Mouse (Mus musculus) inflammation-experienced regulatory T-cells, adult 6 months (primary cell): ENCODE measurements around the gene Auts2. TPM values are rescaled to one million over a fixed set of nuclear protein-coding genes. Genes with fewer than 3 reads are reported as not detected.

Source experiments
- ATAC-seq: one replicate; pipeline ENCODE4 v1.8.0; 2017
- polyA plus RNA-seq, 3 experiments: library from polyadenylated mRNA; unstranded; fragments of 100-300 nt; shearing (Covaris generic); gene quantifications; one replicate each; pipeline ENCODE4 v1.2.1; 2017

Auts2 gene
- polyA plus RNA-seq, 3 experiments from 2014 or later: not detected

DNA sequence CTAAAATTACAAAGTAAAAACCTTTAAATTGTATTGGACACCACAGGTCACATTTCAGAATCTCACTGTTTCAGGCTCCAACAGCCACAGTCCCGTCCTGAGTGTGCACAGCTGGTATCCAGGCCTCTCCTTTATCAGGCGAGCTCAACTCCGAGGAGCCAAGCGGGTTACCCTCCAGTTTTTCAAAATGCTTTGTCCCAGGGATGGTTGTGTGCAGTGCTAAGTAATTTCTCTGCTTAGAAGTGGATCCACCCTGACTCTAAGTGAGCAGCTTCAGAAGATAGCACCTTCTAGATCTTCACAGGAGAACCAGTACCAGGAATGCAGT is 381.0 kb downstream of the Auts2 start:
- no peak for ATAC-seq

DNA sequence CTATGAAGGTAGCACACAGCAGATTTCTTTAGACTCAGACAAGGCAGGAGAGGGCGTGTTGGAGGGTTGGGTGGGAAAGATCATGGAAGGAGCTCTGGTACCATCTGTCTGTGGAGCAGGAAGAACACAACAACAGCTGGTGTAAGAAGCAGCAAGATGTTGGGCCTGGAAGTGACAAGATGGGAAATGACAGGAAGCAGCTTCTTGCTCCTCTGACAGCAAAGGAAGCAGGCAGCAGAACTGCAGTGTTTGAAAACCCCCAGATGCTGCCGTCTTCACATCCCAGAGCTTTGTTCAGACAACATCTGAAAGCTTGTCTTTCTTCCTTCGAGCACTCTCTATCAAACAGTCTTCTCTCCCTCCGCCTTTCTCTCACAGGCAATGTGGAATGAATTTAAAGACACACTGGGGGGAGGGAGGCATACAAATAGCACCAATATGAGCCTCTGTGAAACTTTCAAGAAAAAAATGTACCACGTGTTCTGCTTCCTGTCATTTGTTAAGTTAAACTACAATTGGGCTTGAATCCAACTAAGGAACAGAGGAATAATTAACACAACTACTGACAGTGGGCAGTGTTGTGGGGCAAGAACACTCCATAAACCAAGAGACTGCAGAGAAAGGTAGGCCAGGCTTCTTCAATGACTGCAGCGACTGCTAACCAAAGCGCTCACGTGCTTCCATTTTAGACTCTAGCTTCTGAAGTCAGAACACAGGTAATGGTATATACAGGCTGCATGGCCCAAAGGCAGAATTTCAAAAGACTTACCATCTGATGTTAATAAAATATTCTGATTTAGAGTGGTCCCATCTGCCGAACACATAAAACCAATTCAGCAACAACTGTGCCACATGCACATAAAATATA is 381.6 kb downstream of the Auts2 start:
- no peak for ATAC-seq

DNA sequence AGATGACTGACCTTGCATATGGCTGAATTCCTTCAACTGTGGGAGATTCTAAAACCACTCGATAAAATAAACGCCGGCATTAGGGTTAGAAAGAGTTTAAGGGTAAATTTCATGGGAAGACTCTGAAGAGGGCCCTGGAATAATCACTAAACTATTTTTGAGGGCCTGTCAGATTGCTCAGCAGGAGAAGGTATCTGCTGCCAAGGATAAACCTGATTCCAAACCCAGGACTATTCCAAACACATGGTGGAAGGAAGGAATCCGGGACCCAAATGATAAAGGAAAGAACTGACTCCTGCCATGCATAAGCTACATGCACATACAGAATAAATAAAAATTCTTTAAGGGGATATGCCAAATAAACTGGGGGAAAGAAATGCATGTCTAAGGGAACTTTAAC is 399.0 kb downstream of the Auts2 start:
- no peak for ATAC-seq

DNA sequence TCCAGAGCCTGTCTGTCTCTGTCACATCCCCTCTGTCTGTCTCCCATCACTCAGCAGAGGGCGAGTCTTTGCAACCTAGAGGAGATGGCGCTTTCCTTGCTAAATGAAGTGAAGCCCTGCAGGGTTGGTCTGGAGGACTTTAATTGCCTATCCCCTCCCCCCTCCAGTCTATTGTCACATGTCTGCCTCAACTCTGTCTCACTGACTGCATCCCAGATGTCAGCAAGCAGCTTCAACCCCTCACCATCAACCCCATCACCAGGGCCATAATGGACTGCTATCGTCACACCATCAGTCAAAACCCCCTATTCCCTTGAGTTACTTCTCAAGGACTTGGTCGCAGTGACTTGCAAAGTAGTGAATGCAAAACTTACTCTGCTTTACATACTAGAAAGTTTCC is 402.3 kb downstream of the Auts2 start:
- no peak for ATAC-seq

DNA sequence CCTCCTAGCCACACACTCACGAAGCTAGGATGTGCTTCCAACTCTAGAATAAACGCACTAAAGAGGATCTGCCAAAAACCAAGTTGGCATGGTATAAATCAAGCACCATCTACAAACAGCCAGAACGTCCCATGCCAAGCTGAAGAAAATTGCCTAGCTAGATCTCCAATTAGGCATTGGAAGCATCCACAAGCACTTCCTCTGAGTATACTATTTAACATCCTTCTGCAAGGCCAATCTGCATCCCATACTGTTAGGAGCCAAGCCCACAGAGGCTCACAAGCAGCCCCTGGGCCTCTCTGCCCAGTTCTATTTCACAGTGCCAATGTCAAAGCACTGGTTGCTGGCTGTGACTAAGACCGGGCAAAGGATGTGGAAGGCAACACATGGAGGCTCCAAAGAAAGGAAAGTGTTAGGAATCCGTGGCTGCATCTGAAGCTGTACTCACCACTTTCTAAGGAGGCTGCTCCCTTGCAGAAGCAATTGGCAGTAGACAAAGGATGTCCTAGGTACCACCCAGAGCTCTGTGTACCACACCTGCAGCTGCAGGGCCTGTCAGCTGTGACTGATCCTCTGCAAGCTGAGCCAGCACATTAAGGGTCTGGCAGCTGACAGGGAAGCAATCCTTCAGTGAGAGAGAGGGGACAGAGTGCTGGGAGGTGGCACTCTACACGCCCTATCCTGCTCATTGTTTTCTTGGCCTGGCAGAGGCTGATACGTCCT is 407.0 kb downstream of the Auts2 start:
- no peak for ATAC-seq

DNA sequence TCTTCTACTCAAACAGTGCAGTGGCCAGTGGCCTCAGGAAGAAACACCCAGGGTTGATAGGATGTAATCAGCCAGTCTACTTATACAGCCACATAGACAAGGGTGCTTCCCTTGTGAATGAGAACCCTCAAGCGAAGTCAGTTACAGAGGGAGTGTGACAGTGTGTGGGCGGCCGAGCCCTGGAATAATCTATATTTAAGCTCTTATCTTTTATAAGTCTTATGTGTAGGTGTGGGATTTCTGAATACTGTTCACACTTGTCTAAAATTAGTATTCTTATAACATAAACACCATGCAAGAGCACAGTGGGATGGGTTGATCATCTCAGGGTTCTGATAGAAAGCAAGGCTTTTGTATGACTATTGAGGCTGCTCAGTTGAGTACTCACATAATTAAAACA is 411.2 kb downstream of the Auts2 start:
- no peak for ATAC-seq

DNA sequence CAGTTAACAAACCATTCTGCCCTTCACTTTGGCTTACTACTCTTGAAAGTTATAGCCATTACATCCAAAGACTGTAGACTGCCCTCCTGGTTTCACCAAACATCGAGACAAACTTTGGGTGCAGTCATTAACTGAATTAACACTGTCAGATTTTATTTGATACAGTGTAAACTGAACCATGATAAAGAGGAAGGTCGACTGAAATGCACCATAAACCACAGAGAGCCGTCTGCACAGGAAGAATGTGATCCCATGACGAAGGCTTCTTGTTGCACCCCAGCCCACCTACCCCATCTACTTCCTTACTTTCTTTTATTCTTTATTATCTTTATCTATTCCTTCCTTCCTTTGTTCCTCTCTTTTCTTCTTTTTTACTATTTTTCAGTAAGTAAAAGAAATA is 412.6 kb downstream of the Auts2 start:
- ATAC-seq: no peak

DNA sequence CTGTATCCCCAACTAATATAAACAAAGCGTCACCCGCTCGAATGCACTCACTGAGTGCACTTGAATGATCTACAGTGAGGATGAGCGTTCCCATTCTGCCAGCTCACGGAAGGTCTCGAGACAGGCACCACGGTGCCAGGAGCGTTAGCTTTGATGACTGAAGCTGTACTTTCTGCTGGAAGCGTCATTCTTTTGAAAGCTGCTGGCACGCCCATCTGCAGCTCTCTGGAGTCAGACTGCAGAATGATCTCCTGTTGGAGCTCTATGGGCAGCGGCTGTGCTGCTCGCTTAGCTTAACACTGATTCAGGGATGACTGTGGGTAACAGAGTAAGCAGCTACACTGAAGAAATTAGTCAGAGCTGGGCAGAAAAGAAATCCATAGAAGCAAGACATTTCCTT is 416.5 kb downstream of the Auts2 start:
- ATAC-seq: no peak

DNA sequence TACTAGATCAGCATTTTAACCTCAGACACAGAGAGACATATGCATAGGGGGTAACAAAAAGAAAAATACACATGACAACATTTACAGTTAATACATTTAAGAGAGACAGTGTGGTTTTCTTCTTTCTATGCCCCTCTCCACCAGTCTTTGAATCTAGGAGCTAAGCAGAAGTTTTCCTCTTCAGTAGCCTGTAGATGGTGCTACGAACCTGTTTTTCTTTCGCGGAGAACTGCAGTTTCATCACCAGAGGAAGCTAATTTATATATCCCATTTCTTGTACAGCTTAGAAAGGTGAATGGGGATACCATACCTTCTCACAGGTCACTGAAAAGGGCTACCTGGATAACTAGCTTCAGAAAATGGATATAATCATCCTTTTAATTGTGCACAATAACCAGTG is 427.5 kb downstream of the Auts2 start:
- no peak for ATAC-seq

DNA sequence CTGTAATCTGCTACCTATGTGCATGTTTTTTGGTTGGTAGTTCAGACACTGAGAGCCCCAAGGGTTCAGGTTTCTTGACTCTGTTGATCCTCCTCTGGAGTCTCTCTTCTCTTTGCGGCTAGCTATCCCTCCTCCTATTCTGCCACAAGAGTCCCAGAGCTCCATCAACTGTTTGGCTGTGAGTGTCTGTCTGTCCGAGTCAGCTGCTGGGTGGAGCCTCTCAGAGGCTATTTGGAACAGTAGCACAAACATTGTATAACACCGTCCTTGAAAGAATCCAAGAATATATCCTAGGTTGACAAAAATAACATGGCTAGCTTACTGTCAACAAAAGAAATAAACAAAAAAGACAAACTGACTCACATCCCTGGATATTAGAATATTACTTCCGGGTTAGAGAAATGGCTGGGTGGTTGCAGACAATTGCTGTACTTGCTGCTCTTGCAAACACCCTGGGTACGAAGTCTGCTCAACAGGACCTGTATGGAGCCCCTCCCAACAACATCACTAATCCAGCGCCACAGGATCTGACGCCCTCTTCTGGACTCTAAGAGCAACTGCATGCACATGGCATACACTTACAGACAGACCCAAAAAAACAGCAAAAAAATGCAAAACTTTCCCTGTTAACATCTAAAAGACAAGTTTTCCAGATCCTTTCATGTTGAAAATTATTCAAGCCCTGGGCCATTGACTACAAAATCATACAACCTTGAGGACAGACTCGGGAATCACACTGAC is 428.4 kb downstream of the Auts2 start:
- ATAC-seq: no peak

DNA sequence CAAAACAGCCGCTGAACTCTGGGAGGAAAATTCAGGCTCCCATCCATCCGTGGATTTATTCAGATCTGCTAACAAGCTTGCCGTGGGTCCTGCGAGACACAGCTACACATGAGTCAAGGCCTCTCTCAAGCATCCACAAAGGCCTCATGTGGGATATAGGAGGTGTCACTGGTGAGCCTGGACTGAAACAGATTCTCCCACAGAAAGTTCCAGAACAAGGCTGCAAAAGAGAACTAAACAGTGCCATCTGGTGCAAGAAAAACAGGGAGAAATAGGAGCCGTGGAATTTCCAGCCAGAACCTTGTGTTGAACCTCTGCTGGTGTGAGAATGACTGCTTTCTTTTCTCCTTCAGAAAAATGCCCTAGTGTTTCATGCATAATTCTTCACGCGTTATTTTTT is 429.7 kb downstream of the Auts2 start:
- ATAC-seq: no peak

DNA sequence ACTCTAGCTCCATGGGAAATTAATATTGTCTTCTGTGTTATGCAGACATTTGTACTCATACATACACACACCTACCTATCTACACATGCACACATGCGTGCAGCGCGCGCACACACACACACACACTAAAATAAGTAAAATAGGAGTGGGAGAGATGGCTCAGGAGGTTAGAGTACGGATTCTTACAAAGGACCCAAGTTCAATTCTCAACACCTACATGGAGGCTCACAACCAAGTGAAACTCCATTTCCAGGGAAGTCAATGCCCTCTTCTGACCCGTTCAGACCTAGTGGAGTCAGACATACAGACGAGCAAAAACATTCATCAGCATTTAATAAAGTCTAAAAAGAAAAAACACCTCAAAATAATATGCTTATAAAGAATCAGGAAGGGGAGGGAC is 430.5 kb downstream of the Auts2 start:
- no peak for ATAC-seq

DNA sequence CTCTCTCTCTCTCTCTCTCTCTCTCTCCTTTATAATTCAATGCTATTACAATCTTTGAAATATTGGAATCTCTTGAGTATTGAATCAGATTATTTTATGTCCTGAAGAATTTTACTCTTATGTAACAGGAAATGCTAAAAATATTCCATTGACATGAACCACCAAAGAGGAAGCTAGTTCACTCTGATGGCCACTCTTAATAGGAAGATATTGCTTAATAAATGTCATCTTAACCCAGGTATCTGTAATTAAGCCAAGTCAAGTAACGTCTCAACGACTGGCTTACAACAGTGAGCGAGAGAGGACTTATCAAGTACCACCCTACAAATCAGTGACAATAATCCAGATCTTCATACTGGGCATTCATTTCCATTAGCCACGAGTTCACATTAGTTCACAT is 440.7 kb downstream of the Auts2 start:
- no peak for ATAC-seq

DNA sequence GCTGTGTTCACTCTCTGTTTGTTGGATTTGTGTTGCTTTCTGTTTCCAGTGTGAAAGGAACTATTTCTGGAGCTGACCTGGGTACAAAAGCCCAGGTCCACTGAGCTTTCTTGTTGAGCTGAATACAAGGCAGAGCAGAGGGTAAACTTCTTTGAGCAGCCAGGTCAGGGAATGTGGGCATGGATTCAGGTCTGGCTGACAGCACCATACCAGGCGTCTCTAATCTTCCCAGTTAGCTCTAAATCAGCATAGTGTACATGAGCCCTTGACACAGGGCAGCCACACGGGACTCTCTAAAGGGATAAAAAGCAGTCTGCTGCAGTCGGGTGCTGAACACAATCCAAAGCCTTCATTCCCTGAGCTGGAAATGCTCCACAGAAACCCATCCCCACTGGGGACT is 444.7 kb downstream of the Auts2 start:
- ATAC-seq: no peak

DNA sequence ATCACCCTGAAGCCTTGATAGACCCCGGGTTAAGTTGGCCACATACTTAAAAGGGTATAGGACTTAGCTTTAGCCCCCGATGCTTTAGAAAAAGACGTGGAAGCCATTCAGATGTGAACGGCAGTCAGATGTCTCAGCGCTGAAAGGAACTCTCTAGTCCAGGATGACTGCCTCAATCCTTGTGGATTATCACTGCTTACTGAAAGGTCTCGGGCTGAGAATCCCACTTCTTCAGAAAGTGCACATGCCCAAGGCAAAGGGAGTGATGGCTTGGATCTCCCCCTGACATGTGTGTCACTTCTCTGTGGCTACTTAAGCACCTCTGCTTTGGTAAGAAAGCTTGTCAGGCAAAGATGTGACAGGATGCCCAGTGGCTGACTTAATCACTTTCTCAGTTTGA is 450.4 kb downstream of the Auts2 start:
- no peak for ATAC-seq

DNA sequence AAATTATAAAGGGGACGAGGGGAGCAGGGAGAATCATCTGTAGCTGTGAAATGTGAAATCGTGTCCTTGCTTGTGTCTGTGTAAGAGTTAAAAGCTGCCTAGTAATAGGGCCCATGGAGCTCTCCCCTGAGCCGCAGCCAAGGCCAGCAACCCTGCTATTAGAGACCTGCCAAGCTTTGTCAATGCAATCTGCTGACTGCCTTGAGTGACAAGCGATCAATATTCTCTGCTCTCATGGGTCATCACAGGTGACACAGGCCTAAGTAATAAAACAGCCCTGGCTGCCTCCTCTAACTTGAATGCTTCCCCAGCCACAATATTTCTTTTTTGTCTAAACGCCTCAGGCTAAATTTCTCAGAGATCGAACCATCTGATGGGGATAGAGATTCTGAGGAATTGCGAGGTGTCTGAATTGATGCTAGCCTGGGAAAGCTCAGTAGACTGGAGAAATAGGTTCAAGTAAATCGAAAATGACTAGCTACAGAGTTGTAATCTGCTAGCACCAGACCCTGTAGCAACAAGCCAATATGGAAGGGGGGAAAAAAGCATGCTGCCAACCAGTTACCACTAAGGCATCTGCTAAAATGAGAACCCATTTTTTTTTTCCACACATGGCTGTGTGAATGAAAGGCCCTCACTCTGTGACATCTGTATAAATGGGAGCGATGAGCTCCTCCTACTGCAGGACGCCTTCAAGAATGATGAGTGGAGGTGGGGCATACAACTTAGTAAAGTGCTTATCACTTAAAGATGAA is 453.5 kb downstream of the Auts2 start:
- ATAC-seq: no peak

DNA sequence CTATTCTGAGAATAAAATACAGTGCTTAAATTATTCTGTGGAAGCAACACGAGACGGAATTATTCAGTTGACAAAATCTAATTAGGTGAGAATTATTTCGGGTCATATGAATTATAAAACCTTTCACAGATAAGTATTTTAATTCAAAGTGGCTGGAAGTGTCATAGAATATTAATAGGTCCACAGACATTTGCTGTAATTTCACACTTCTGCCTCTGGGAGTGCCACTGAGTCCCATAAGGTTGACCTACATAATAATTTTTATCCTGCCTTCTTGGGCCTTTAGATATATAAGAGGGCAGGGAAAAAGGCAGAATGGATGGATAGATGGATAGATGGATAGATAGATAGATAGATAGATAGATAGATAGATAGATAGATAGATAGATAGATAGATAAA is 454.6 kb downstream of the Auts2 start:
- no peak for ATAC-seq

DNA sequence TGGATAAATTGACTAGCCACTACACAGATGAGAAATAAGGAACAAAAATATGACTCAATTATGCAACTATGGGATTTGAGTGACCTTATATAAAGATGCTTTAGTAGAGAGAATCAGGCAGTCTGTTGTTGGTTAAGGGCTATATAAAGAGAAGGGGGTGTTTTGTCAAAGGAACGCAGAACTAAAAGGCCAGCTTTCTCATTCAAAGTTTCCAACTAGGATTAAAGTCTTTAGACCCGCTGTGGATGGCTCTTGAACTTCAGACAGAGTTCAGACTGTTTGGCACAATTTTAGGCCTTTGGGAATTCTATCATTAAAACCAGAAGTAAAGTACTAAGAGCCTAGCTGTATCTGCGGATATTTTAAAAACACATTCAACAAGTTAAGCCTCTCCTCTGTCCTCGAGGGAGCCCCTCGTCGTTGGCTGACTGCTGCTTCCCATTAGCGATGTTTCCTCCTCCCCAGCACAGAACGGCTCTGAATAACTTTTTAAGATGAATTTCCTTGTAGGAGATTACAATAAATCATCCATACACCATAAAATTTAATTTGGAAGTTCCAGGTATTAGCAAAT is 459.3 kb downstream of the Auts2 start:
- no peak for ATAC-seq

DNA sequence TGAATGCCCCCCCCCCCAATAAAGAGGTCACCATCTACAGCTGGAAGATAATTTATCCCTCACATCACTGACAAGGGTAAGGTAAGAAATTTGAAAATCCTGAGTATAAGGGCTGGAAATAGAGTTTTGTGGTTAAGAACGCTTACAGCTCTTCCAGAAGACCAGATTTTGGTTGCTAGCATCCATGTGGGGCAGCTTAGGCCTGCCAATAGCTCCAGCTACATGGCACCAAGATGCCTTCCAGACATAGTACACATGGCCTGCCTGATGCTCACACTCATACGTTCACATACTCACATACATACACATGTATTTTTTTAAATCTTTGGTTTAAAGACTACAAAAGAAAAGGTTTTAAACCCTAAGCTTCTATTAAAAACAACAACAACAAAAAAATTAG is 467.2 kb downstream of the Auts2 start:
- no peak for ATAC-seq

DNA sequence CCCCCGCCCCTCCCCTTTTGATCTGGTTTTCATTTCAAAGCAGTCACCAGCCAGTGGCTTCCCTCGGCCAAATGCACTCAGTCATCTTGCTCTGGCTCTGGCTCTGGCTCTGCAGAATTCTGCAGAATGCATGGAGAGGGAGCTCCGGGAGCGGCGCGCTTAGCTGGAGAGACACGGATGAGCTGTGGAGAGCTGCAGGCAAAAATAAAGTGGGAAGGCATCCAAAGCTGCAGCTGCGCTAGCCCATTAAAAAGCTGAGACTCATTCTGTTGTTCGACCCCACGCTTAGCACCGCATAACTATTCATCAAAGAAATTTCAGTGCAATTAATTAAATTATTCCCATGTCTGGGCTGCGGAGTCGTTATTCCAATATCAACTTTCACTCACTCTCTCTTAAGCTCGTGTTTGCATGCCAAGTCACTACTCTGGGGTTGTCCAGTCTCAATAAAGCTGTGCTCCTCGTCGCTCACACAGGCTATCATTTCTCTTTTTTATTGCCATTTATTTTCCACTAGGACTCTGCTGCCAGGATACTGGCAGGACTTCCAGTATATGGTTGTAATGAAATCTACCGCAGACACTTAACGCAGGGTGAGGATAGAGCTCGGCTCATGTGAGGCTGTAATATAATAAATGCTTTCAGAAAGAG is 468.3 kb downstream of the Auts2 start:
- no peak for ATAC-seq

DNA sequence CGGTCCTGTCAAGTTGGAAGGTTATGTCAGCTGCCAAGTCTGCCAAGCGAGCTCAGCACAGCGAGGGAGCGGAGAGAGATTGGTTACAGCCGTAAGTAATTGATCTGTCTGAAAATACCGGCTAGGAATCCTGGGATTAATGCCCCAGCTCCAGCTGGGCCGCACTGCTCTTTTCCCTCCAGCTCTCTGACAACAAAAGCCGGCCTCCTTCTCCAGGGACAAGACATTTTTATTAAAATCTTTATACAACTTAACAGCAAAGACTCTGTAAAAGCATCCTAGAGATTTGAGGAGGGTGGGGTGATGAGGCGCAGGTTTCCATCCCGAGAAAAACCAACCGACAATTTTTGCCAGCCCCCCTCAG is 468.8 kb downstream of the Auts2 start:
- ATAC-seq: no peak

DNA sequence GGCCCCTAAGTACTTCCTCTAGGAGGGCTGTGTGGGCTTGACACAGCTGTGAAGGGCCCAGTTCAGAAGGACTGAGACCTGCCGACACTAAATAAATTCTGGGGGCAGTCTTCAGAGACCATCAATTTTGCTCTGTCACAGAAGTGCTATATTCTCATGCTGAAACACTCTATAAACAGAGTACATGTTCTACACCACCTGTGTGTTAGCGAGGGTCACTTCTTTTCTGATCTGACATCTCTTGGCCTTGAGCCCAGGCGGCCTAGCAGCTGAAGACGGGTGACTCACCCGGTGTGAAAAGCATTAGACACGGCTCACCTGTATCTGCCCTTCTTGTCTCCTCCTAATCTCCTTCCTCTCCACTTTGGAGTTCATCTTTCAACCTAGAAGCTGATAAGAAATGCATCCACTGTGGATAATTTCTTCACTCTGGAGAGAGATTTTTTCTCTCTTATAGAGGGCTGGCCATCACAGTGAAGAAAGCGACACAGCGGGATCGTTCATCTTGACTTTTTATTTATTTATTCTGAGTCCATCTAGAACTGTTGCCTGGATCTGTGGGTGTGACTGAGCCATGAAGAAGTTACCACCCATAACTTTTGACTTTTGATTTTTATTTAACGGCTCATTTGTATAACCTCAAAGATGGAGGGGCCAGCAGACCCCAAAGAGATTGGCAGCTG is 469.3 kb downstream of the Auts2 start:
- no peak for ATAC-seq
